Mouse (Mus musculus): Measurements from ENCODE around the gene Ksr1.
A peak's percentile ranks its signal among the peaks of the same experiment; 100 is the strongest.

Gene Ksr1

GRCm38 (mm10) chr11:79044798-79045197 lies 101.4 kb downstream of the Ksr1 start:
- DNase-seq (ENCODE audit: low read depth) = no peak

- DNase-seq (ENCODE audit: low read depth) = no peak
These were observed 104.2 kb downstream of the Ksr1 start for GRCm38 (mm10) chr11:79041908-79042430.

- DNase-seq (ENCODE audit: low read depth) = peak; percentile 66
These were observed 106.7 kb downstream of the Ksr1 start for GRCm38 (mm10) chr11:79039488-79039887.

- no peak for DNase-seq (ENCODE audit: low read depth)
These were observed 108.7 kb downstream of the Ksr1 start for GRCm38 (mm10) chr11:79037555-79037954.

GRCm38 (mm10) chr11:79036324-79036723 lies 109.9 kb downstream of the Ksr1 start:
- DNase-seq (ENCODE audit: low read depth) = no peak

- no peak for DNase-seq (ENCODE audit: low read depth)
These were observed 112.6 kb downstream of the Ksr1 start for GRCm38 (mm10) chr11:79033636-79034035.

GRCm38 (mm10) chr11:79033021-79033420 lies 113.2 kb downstream of the Ksr1 start:
- no peak for DNase-seq (ENCODE audit: low read depth)

GRCm38 (mm10) chr11:79031452-79031746 lies 114.8 kb downstream of the Ksr1 start:
- DNase-seq (ENCODE audit: low read depth) = no peak

GRCm38 (mm10) chr11:79030570-79031451 lies 115.4 kb downstream of the Ksr1 start:
- DNase-seq (ENCODE audit: low read depth) = peak; percentile 51

GRCm38 (mm10) chr11:79023751-79024150 lies 122.5 kb downstream of the Ksr1 start:
- no peak for DNase-seq (ENCODE audit: low read depth)

GRCm38 (mm10) chr11:79023342-79023741 lies 122.9 kb downstream of the Ksr1 start:
- DNase-seq (ENCODE audit: low read depth) = no peak

- no peak for DNase-seq (ENCODE audit: low read depth)
These were observed 123.4 kb downstream of the Ksr1 start for GRCm38 (mm10) chr11:79022836-79023235.

GRCm38 (mm10) chr11:79020535-79021045 lies 125.6 kb downstream of the Ksr1 start:
- DNase-seq (ENCODE audit: low read depth) = no peak

- no peak for DNase-seq (ENCODE audit: low read depth)
These were observed 126.2 kb downstream of the Ksr1 start for GRCm38 (mm10) chr11:79019839-79020534.

GRCm38 (mm10) chr11:79018954-79019704 lies 127.1 kb downstream of the Ksr1 start:
- no peak for DNase-seq (ENCODE audit: low read depth)

- DNase-seq (ENCODE audit: low read depth) = no peak
These were observed 129.0 kb downstream of the Ksr1 start for GRCm38 (mm10) chr11:79017161-79017606.

GRCm38 (mm10) chr11:79016236-79016635 lies 130.0 kb downstream of the Ksr1 start:
- DNase-seq (ENCODE audit: low read depth) = no peak

GRCm38 (mm10) chr11:79015660-79016215 lies 130.5 kb downstream of the Ksr1 start:
- DNase-seq (ENCODE audit: low read depth) = no peak

GRCm38 (mm10) chr11:79014602-79015325 lies 131.4 kb downstream of the Ksr1 start:
- no peak for DNase-seq (ENCODE audit: low read depth)

- DNase-seq (ENCODE audit: low read depth) = no peak
These were observed 132.4 kb downstream of the Ksr1 start for GRCm38 (mm10) chr11:79013806-79014205.

GRCm38 (mm10) chr11:79013056-79013455 lies 133.2 kb downstream of the Ksr1 start:
- DNase-seq (ENCODE audit: low read depth) = no peak

All from fibroblast of lung, adult 2 months (primary cell).